Mouse (Mus musculus) neural tube, embryonic 15.5 days (tissue): ENCODE results near the gene Eya2. TPM values are rescaled to one million over a fixed set of nuclear protein-coding genes. Genes with fewer than 3 reads are reported as not detected.
A peak's percentile ranks its signal among the peaks of the same experiment; 100 is the strongest.
"Not testable (repeated sequence)": the region's sequence is repeated elsewhere in the genome, so short reads cannot be mapped to it uniquely, and the experiment has no call there.

ENCODE experiments used
- ATAC-seq: fragments of 200-750 bp; cut with Nextera tagmentation; 2 replicates; pipeline ENCODE4 v1.8.0; 2017; ENCODE audit warnings: mild to moderate bottlenecking, moderate TSS enrichment, moderate library complexity; ENCODE audit not compliant: low FRiP score
- H3K27ac ChIP-seq: fragments of 300-500 bp; sonication (generic); replicated peaks from 2 replicates; pipeline ENCODE4 v1.5.1; 2015; ENCODE audit warnings: mild to moderate bottlenecking, inconsistent platforms
- H3K27me3 ChIP-seq: fragments of 300-500 bp; sonication (generic); replicated peaks from 2 replicates; pipeline ENCODE4 v1.6.1; 2015; ENCODE audit warnings: inconsistent platforms
- H3K36me3 ChIP-seq: fragments of 300-500 bp; sonication (generic); 2 replicates; pipeline ENCODE4 v1.6.1; 2015; ENCODE audit warnings: inconsistent platforms
- H3K4me1 ChIP-seq: fragments of 300-500 bp; sonication (generic); 2 replicates; pipeline ENCODE4 v1.6.1; 2015; ENCODE audit warnings: inconsistent platforms
- H3K4me2 ChIP-seq: fragments of 300-500 bp; sonication (generic); 2 replicates; pipeline ENCODE4 v1.6.1; 2015; ENCODE audit warnings: inconsistent platforms, mild to moderate bottlenecking, moderate library complexity
- H3K4me3 ChIP-seq: fragments of 300-500 bp; sonication (generic); replicated peaks from 2 replicates; pipeline ENCODE4 v1.5.1; 2015; ENCODE audit warnings: mild to moderate bottlenecking, inconsistent platforms
- H3K9ac ChIP-seq: fragments of 300-500 bp; sonication (generic); replicated peaks from 2 replicates; pipeline ENCODE4 v1.6.1; 2015; ENCODE audit warnings: mild to moderate bottlenecking, inconsistent platforms
- H3K9me3 ChIP-seq: fragments of 300-500 bp; sonication (generic); replicated peaks from 2 replicates; pipeline ENCODE4 v1.6.1; 2016; ENCODE audit warnings: inconsistent platforms
- whole genome bisulfite sequencing: fragments of 180-500 bp; shearing (Covaris S2); methylation state at CpG from one replicate; pipeline ENCODE4 v1.1.7; 2015; ENCODE audit warnings: mixed read lengths; 5-methylcytosine and 5-hydroxymethylcytosine counted together
- polyA plus RNA-seq: library from polyadenylated mRNA; unstranded; fragments of >200 nt; fragmentation: Nextera tagmentation; extraction: Ambion mirVana; gene quantifications from 2 replicates; pipeline ENCODE4 v1.2.1, GENCODE M21; 2015

The Eya2 gene
- 5.2 and 11.3 TPM in 2 replicates for polyA plus RNA-seq

DNA sequence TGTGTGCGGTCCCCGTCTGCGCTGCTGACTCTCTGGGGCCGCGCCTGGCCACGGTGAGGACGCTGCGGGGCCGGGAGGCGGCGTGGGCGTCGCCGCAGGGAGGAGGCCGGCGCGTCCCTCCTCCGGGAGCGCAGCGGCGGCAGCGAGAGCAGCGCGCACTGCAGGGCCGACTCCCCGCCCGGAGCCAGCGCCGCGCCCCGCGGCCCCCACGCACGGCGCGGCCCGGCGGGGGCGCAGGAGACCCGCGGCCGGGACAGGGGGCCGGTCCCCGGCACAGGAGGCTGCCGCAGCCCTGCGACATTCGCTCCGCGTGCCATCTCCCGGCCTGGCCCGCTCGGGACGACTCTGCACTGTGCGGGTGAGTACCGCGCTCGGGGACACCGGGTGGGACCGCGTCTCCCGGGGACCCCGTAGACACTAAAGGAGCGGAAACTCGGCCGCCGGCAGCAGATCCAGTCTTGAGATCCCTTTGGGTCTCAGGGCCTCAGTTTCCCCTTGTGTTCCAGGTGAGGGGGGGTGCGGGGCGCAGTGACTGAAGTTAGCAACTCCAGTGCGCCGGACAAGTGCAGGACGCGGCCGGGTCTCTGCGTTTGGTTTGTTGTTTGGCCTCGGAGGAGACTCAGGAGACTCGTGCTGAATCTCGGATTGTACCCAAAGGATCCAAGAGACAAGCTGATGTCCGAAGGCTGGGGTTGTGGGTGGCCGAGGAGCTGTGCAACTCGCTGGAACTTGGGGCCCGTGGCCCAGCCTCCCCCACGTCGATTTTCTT, at the start of gene Eya2:
Gene Eya2, plus strand, starts transcription at position 126 of the 769 bp plus-strand sequence.
- Histone ChIP-seq H3K4me2 (peak within 1 kb of the TSS; percentile 99), H3K9ac (peak within 1 kb of the TSS; percentile 73), H3K27me3 (peaks cover 9% of the 10 kb centered on the region; the same call in 1 of the 2 replicates), H3K27ac (peak within 1 kb of the TSS; percentile 7), H3K9me3 (no peaks in the 10 kb centered on the region), H3K4me3 (peak within 1 kb of the TSS; percentile 61), H3K4me1 (peaks cover 35% of the 10 kb centered on the region), H3K36me3 (no peaks in the 10 kb centered on the region)
- ATAC-seq = peak; percentile 66; the same call in 1 of the 2 replicates
- WGBS = under 1% methylated on average over 47 of the region's 83 CpGs

GRCm38 (mm10) chr2:165545687-165546086, 49.1 kb upstream of the Eya2 start:
- Histone ChIP-seq H3K36me3 (no peaks in the 10 kb centered on the region), H3K9ac (no peak overlapping the region), H3K4me3 (no peak overlapping the region), H3K4me2 (no peak overlapping the region), H3K27me3 (0 out of 2 replicates have a peak, but pooled peaks cover 3% of the 10 kb centered on the region), H3K9me3 (no peaks in the 10 kb centered on the region), H3K4me1 (peaks cover 26% of the 10 kb centered on the region), H3K27ac (no peak overlapping the region)
- WGBS = 95% methylated on average over 2 of the region's 2 CpGs
- ATAC-seq = no peak

DNA sequence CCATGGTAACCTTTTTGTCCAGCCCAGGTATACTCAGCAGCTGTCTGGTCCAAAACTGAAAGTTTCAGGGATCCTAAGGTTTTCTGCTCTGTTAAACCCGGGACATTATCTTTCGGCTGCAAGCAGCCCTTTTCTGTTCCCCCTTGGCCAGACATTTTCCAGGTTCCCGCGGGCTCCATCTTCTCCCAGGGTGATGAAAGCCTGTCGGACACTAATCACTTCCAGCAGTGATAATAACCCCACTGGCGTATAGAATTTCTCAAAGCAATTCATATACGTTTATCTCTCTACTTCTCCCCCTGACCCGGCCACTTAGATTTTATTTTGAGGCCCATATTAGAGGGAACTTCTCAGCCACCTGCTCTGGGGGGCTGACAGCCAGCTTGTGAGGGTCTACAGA, 48.5 kb upstream of the Eya2 start:
- Histone ChIP-seq H3K4me1 (peaks cover 26% of the 10 kb centered on the region), H3K36me3 (no peaks in the 10 kb centered on the region), H3K4me3 (no peak overlapping the region), H3K9me3 (no peaks in the 10 kb centered on the region), H3K27ac (no peak overlapping the region), H3K9ac (no peak overlapping the region), H3K27me3 (0 out of 2 replicates have a peak, but pooled peaks cover 3% of the 10 kb centered on the region), H3K4me2 (no peak overlapping the region)
- 46% methylated on average over 8 of the region's 8 CpGs for WGBS
- no peak for ATAC-seq

- Histone ChIP-seq H3K4me1 (peaks cover 26% of the 10 kb centered on the region), H3K27me3 (0 out of 2 replicates have a peak, but pooled peaks cover 3% of the 10 kb centered on the region), H3K4me2 (no peak overlapping the region), H3K9ac (no peak overlapping the region), H3K27ac (no peak overlapping the region), H3K9me3 (no peaks in the 10 kb centered on the region), H3K36me3 (no peaks in the 10 kb centered on the region), H3K4me3 (no peak overlapping the region)
- ATAC-seq = no peak
- 62% methylated on average over 9 of the region's 9 CpGs for WGBS
Measured at GRCm38 (mm10) chr2:165547410-165547809, 47.4 kb upstream of the Eya2 start.

- WGBS = 42% methylated on average over 6 of the region's 6 CpGs
- H3K36me3 ChIP-seq = no peaks in the 10 kb centered on the region
Measured at GRCm38 (mm10) chr2:165548627-165549026, 46.2 kb upstream of the Eya2 start.

DNA sequence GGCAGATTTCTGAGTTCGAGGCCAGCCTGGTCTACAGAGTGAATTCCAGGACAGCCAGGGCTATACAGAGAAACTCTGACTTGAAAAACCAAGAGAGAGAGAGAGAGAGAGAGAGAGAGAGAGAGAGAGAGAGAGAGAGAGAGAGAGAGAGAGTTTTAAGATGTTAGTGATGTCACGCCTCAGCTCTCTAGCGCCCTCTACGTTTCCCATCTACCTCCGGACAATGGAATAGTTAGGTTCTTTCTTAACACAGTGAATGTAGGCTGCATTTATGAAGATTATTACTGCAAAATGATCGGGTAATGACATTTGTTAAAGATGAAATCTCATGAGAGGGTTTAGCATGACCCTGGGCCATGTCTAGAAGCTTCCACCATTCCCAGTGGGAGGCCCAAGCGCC, 44.4 kb upstream of the Eya2 start:
- not testable (repeated sequence) for H3K27me3 ChIP-seq, H3K27ac ChIP-seq, H3K9me3 ChIP-seq, H3K36me3 ChIP-seq, H3K9ac ChIP-seq, ATAC-seq, H3K4me3 ChIP-seq, H3K4me2 ChIP-seq
- peaks cover 13% of the 10 kb centered on the region for H3K4me1 ChIP-seq
- WGBS = 81% methylated on average over 7 of the region's 7 CpGs

More at GRCm38 (mm10) chr2:165548627-165549026, 46.2 kb upstream of the Eya2 start:
- Histone ChIP-seq H3K27ac (no peak overlapping the region), H3K27me3 (0 out of 2 replicates have a peak, but pooled peaks cover 3% of the 10 kb centered on the region), H3K9me3 (no peaks in the 10 kb centered on the region), H3K4me2 (no peak overlapping the region), H3K4me1 (peaks cover 19% of the 10 kb centered on the region), H3K9ac (no peak overlapping the region), H3K4me3 (no peak overlapping the region)
- no peak for ATAC-seq

DNA sequence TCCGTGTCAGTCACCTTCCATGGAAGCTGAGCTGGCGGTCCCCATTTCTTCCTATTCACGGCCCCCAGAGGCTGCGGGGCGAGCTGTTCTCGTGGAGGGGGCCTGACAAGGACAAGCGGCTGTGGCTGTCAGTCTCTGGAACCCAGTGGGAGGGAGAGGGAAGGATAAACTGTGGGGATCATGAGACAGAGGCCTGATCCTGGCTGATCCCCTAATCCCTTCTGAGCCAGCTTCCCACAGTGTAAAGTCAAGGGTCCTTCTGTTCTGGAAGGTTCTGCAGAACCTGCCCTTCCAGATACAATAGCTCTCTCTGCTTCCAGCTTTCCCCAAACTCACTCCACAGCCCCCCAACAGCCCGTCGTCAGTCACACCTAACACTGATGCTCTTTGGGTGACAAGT, 40.8 kb upstream of the Eya2 start:
- Histone ChIP-seq H3K36me3 (no peaks in the 10 kb centered on the region), H3K4me3 (no peak overlapping the region), H3K9ac (no peak overlapping the region), H3K4me1 (0 out of 2 replicates have a peak, but pooled peaks cover 3% of the 10 kb centered on the region), H3K27ac (no peak overlapping the region), H3K4me2 (no peak overlapping the region), H3K27me3 (0 out of 2 replicates have a peak, but pooled peaks cover 3% of the 10 kb centered on the region), H3K9me3 (no peaks in the 10 kb centered on the region)
- ATAC-seq = no peak
- 77% methylated on average over 9 of the region's 9 CpGs for WGBS

DNA sequence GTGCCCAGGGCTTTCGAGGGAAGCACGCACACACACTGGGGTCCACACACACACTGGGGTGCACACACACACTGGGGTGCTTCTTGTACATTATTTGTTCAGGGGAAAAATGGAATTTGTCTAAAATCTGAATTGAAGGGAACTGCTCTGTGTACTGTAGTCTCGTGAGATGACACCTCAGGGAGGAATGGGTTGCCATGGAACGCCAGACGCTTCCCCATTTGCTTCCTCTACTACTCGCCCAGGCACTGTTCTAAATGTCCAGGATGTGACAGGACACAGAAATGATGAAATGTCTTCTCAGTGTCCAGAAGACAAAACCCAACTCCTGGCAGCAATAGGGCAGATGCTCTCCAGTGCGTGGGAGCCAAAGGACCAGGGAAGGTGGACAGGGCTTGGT, 37.6 kb upstream of the Eya2 start:
- WGBS = 79% methylated on average over 7 of the region's 7 CpGs
- no peaks in the 10 kb centered on the region for H3K36me3 ChIP-seq
- no peak for ATAC-seq
- no peak overlapping the region for H3K9ac ChIP-seq
- H3K27ac ChIP-seq = no peak overlapping the region
- H3K9me3 ChIP-seq = no peaks in the 10 kb centered on the region
- H3K4me2 ChIP-seq = no peak overlapping the region
- H3K4me1 ChIP-seq = 0 out of 2 replicates have a peak, but pooled peaks cover 6% of the 10 kb centered on the region
- no peak overlapping the region for H3K4me3 ChIP-seq
- no peaks in the 10 kb centered on the region; the same call in 1 of the 2 replicates for H3K27me3 ChIP-seq

- no peaks in the 10 kb centered on the region; the same call in 1 of the 2 replicates for H3K27me3 ChIP-seq
- 29% methylated on average over 11 of the region's 11 CpGs for WGBS
- H3K4me2 ChIP-seq = no peak overlapping the region
- H3K4me1 ChIP-seq = peaks cover 15% of the 10 kb centered on the region
- H3K9ac ChIP-seq = no peak overlapping the region
- no peak overlapping the region for H3K27ac ChIP-seq
- ATAC-seq = no peak
- H3K4me3 ChIP-seq = no peak overlapping the region
- H3K36me3 ChIP-seq = no peaks in the 10 kb centered on the region
- H3K9me3 ChIP-seq = no peaks in the 10 kb centered on the region
Measured at GRCm38 (mm10) chr2:165558916-165559315, 35.9 kb upstream of the Eya2 start.

DNA sequence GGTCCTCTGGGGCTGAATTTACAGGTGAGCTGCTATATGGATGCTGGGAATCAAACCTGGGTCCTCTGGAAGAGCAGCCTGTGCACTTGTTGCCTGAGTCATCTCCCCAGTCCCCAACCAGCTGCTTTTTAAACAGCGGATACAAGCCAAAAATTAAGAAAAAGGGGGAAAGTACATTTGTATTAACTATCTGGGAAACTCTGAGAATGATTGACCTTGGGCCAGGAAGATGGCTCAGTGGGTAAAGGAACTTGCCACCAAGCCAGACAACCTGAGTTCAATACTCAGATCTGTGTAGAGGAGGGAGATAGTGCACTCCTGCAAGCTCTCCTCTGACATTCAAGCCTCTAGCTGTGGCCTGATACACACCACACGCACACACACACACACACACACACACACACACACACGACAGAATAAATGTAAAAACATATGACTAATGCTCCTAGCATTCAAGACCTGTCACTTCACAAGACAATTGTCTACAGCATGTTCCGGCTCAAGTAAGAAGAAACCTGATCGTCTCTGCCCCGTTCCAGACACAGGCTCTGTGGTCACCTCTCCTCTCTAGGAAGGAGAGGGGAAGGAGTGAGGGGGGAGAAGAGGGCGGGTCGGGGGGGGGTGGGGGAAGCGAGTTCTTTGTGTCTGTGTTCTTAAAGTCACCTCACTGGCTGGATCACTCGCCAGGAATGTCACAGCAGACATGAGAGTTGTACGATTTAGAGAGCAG, 35.2 kb upstream of the Eya2 start:
- H3K9me3 ChIP-seq = no peaks in the 10 kb centered on the region
- no peak for ATAC-seq
- 33% methylated on average over 11 of the region's 11 CpGs for WGBS

DNA sequence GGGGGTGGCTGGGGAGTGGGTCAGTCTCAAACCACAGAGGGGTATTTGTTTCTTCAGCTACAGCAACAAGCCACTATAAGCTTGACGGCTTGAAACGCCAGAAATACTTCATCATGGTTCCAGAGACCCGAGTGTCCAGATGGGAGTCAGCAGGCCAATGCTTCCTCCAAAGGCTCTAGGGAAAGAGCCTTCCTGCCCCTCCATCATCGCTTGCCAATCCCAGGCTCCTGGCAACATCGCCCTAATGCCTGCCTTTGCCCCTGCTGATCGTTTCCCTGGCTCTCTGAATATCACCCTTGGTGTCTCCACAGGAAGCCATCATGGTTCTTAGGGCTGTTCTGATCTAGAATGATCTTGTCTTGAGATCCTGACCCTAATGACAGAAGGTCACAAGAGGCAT, 33.0 kb upstream of the Eya2 start:
- Histone ChIP-seq H3K9me3 (no peaks in the 10 kb centered on the region), H3K4me1 (peaks cover 19% of the 10 kb centered on the region), H3K4me3 (no peak overlapping the region), H3K36me3 (no peaks in the 10 kb centered on the region), H3K9ac (no peak overlapping the region), H3K27me3 (no peaks in the 10 kb centered on the region; the same call in 1 of the 2 replicates), H3K27ac (no peak overlapping the region), H3K4me2 (no peak overlapping the region)
- 54% methylated on average over 6 of the region's 6 CpGs for WGBS
- ATAC-seq = no peak

More for the DNA sequence above, 35.2 kb upstream of the Eya2 start:
- Histone ChIP-seq H3K4me1 (peaks cover 19% of the 10 kb centered on the region), H3K27me3 (no peaks in the 10 kb centered on the region; the same call in 1 of the 2 replicates), H3K9ac (no peak overlapping the region), H3K4me2 (no peak overlapping the region), H3K4me3 (no peak overlapping the region), H3K36me3 (no peaks in the 10 kb centered on the region), H3K27ac (no peak overlapping the region)
